Mouse (Mus musculus): Measurements from ENCODE around the gene Gapdhs.
"Not testable (repeated sequence)": the region's sequence is repeated elsewhere in the genome, so short reads cannot be mapped to it uniquely, and the experiment has no call there.

Gapdhs gene

DNA sequence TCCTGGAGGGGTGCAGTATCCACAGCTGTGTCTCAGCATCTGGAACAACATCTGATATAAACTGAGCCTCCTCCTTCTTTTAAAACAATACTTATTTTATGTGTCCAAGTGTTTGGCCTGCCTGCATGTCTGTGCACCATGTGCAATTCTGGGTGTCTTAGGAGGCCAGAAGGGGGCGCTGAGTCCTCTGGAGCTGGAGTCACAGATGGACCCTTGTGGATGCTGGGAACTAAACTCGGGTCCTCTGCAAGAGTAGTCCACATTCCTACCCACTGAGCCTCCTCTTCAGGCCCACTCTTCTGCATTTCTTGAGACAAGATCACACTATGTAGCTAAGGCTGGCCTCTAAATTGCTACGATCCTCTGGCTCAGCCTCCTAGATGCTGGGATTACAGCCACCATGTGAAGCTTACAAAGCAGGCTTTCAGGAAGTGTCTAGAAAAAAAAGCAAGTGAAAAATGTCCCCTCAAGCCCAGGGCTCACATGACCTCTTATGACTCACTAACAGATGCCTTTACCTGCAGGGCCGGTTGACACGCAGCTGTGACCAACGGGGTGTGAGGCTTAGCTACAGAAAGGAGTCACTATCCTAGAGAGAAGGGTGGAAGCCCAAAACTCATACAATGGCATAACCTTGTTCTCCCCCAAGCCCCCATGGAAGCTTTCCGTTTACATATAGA lies 4.2 kb upstream of the Gapdhs start:
- DNase-seq (ENCODE audit: low spot score in 2 of 2), result no peak

DNA sequence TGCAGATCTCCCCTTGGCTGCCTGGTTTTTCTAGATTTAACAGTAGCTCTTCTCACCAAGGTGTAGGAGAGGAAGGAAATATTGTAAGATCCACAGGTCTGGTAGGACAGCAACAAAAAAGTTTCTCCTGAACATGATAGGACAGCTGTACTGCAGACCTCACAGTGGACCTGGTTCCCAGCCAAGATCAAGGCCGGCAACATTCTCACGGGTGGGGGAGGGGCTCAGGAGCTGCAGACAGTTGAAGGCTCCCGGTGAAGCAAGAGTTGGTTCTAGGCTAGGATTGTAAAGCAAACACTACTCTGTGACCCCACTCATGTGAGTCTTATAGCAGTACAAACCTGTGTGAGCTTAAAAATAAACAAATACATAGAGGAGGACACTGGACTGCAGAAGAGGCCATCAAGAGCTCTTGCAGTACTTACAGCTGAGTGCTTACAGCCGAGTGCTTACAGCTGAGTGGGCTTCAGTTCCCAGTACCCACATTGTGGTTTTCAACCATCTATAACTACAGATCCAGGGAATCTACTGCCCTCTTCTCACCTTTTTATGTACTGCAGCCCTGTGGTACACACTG lies 629 bp upstream of the Gapdhs start:
- no peak for DNase-seq (ENCODE audit: low spot score in 2 of 2)

DNA sequence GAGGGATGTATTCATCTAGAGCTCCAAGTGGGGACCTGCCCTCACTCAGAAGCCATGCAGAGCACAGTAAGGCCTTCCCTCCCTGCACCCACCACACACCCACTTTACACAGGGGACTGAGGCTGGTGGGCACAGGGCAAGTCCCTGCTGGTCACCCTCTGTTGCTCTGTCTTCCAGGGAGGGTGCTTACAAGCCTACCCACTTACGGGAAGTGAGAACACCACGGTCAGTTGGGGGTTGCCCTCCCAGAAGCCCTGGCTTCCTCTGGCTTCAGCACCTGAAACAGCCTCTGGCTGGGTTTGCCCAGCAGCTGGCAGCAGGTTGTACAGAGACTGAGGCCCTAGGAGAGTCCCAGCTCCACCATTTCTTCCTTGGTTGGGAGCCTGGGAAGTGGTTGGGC lies 911 bp downstream of the Gapdhs start:
- not testable (repeated sequence) for DNase-seq (ENCODE audit: low spot score in 2 of 2)

DNA sequence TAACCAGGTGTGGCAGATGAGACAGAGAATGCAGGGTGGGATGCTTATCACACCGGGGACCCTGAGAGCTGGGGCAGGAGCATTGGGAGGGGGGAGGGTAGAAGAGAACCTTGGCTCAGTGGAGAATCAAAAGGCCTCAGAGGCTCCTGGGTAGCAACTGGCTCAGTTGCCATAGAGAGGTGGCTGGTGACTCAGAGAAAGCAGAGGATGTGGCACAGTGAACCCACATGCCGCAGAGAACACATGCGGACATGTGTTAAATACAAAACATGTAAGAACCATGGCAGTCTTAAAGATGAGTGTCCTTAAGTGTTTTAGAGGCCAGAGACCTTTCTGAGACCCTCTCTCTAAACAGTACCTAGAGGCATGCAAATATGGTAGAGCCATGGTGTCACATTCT lies 7.3 kb downstream of the Gapdhs start:
- no peak for DNase-seq (ENCODE audit: low spot score in 2 of 2)

DNA sequence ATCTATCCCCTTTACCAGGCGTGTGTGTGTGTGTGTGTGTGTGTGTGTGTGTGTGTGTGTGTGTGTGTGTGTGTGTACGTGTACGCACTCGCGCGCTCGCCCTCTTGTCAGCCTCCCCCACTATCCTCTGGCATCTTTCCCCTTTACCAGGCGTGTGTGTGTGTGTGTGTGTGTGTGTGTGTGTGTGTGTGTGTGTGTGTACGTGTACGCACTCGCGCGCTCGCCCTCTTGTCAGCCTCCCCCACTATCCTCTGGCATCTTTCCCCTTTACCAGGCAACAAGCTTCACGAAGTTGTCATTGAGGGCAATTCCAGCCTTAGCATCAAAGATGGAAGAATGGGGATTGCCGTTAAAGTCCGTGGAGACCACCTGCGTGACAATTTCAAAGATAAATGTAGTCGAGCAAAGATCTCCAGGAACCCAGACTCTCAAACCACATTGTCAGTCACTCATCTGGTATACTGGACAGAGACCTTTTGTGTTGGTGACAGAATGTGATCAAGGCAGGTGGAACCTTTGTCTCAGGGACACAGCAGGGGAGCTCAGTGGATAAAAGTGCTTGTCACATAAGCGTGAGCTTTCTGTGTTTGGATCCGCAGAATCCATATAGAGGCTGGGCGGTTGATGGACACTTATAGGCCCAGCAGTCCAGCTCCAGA lies 13.3 kb downstream of the Gapdhs start:
- not testable (repeated sequence) for DNase-seq (ENCODE audit: low spot score in 2 of 2)

DNA sequence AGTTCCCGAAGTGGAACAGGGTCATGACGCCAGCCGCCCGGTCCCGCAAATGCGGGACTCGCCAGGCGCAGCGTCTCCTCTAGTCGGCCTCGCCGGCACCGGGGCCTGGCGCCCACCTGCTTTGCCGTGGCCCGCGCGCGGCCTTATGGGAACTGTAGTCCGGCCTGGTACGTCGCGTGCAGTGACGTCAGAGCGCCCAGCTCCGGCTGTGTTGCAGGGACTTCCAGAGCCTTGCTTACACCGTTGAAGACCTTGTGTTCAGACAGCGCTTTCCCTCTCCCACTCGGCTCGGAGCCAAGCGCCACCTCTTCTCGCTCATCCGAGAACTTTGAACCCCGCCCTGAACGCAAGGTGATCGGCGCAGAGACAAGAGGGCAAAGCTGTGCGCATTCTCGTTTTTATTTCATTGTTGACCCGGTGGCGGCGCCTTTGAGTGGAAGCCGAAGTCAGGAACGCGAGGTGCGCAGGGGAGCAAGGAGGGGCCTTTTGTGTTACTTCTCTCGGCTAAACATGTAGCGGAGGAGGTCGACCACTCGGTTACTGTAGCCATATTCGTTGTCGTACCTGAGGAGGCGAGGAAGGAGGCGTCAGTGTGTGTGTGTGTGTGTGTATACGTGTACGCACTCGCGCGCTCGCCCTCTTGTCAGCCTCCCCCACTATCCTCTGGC lies 14.0 kb downstream of the Gapdhs start, which contains the start of gene Tmem147:
Tmem147 (minus strand) TSS at position 145 of the 668 bp plus-strand sequence.
- peak; percentile 93 to 95 for DNase-seq (ENCODE audit: low spot score in 2 of 2)

DNA sequence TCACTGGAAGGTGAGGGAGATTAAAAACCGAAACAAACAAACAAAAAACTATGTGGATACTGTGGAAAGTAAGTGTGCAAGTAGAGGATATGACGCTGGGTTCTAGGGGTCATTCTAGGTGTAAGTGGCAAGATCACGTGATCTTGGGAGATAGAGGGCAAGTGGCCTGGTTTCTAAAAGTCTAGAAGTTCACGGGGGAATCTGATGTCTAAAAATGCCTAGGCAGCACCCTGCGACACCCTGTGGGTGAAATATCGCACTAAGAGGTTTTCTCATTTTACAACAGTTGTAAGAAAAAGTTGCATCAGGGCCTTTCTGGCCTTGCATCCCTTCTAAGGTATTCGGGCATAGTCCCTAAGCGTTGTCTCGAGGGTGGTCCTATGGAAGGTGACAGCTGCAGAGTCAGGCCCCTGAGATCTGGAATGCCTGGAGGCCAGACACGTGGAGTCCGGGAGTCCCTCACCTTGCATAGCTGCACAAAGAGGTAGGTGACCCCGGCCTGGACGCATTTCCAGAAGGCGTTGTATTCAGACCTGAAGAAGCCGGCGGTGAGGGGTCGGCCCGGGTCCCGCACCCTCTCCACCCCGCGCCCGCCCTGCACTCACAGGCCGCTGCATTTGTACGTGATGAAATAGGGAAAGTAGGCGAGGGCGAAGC lies 14.6 kb downstream of the Gapdhs start:
- DNase-seq (ENCODE audit: low spot score in 2 of 2), result peak in 1 of 2 experiments; percentile 17

DNA sequence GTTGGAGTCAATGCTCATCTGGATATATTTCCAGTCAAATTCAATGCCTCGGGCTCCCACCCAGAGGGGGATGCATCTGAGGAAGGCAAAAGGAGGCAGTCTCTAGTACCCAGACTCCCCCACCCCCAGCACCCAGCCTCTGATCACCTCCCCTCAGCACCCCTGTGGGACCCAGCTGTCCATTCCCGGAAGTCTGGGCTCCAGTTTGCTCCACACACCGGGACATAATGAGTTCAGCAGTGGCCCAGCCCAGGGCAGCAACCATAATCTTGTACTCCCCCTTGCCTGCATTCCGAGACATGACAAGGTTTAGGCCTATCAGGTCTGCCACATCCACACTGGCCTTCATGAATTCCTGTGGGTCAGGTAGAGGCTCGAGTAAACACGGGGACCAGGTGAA lies 15.3 kb downstream of the Gapdhs start:
- DNase-seq (ENCODE audit: low spot score in 2 of 2), result no peak

DNA sequence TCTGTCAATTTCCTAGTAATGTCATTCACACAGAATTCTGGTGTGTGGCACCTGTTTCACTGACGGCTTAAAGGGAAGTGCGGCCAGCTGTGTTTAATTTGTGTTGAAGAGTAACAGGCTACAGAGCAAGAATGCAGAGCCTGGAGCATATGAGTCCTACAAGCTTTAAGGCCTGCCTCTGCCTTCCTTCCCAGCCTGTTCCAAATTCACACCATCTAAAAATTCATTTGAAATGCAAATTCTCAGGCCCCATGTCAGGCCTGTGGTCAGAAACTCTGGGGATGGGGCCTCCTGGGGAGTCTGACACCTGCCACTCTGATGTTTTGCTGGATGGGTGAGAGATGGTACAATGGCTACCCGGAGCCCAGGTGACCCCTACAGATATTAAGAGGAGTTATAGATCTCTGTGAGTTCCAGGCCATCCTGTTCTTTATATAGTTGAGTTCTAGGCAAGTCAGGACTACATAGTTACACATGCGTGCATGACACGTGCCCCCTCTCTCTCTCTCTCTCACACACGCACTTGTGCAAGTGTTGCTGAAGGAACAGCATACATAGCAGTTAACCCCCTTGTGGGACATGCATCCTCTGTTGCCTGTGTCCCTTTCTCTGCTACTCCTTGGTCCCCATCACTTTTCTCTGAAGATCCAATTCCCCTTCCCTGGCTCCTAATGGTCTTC lies 20.1 kb downstream of the Gapdhs start:
- no peak for DNase-seq (ENCODE audit: low spot score in 2 of 2)

DNA sequence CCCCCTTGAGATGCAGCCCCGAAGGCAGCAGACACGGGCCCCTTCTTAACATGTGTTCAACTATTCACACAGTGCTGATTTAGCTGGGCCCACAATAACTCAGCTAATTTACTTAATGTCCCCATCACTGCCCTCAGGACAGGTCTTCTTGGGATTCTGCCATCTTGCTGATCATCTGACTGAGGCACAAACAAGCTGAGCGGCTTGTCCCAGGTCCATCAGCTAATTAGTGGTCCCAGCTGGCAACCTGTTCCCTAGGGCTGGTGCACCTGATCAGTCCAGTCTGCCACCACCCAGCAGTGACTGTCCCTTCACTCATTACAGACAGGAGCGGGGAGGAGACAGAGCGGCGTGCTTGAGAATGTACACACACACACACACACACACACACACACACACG lies 22.2 kb downstream of the Gapdhs start:
- DNase-seq (ENCODE audit: low spot score in 2 of 2), result no peak

DNA sequence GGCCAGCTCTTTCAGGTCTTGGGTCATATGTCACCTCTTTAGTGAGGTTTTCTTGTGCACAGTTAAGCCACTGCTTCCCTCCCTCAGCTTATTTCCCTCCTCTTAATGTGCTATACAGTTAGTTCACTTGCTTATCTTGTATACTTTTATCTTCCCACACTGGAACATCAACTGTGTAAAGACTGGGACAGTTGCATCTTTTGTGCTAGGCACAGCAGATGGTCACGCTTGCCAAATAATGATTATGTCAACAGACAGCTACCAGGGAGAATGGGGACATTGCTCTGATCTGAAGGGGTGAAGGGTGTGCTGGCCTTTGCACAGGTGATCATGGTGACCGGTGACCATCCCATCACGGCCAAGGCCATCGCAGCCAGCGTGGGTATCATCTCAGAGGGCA lies 23.8 kb downstream of the Gapdhs start:
- DNase-seq (ENCODE audit: low spot score in 2 of 2), result no peak

DNA sequence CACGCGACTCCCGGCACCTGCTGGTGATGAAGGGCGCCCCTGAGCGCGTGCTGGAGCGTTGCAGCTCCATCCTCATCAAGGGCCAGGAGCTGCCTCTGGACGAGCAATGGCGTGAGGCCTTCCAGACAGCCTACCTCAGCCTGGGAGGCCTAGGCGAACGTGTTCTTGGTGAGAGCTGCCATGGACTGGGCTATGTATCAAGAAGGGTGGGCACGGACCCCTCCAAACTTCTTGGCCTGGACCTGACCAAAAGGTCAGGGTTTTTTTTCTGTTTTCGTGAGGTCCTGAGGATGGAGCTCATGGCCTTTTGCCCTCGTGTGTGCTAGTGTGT lies 25.8 kb downstream of the Gapdhs start:
- DNase-seq (ENCODE audit: low spot score in 2 of 2), result no peak

DNA sequence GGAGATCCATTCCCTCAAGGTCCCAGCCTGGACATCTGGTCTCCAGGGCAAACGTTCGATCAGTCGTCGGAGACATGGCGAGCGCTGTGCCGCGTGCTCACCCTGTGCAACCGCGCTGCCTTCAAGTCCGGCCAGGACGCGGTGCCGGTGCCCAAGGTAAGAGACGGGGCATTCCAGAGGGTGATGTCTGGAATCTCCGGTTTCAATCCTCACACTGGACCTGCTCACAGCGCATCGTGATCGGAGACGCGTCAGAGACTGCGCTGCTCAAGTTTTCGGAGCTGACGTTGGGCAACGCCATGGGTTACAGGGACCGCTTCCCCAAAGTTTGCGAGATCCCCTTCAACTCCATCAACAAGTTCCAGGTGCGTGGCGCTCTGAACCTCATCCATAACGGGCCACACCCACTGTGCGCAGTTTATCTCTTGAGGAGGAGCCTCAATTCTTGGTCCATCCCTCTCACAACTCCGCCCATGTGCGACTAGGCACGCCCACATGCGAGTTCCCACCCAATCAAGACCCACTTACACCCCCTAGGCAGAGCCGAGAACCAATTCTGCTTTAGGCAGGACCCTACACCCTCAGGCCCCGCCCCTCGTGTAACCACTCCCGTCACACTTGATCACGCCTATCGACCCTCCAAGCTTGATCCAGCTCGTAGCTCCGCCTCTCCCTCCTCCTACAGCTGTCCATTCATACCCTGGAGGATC lies 26.3 kb downstream of the Gapdhs start:
- DNase-seq (ENCODE audit: low spot score in 2 of 2), result peak in 1 of 2 experiments; percentile 22

DNA sequence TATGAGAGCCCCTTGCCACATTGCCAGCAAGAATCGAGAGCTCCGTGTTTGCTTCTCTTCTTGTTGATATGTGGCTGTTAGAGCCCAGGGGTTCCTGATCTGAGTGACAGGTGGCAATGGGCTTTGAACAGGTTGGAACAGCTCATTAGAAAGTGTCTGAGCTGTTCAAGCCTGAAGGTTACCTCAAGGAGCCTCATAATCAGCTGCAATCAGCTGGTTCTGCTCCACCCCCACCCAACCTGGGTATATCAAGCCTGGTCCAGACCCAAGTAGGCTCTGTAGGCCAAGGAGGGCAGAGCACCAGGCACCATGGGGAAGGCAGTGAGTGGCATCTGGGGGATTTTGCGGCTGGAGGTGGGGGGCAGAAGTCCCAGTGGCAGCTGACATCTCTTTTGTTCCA lies 31.5 kb downstream of the Gapdhs start, which contains the start of gene Atp4a:
Atp4a (plus strand) TSS at position 268 of the 400 bp plus-strand sequence.
- no peak for DNase-seq (ENCODE audit: low spot score in 2 of 2)

DNA sequence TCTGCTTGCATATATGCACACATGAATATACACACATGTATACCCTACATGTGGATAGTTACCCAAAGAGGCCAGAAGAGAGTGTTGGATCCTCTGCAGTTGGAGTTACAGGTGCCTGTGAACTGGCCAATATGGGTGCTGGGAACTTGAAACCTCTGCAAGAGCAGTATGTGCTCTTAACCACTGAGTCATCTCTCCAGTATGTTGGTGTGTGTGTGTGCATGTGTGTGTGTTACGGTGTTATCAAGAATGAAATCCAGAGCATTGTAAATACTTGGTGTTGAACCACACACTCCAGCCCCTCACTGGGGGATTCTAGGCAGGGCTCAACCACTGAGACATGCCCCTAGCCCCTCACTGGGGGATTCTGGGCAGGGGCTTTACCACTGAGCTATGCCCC lies 36.0 kb downstream of the Gapdhs start:
- DNase-seq (ENCODE audit: low spot score in 2 of 2), result no peak

DNA sequence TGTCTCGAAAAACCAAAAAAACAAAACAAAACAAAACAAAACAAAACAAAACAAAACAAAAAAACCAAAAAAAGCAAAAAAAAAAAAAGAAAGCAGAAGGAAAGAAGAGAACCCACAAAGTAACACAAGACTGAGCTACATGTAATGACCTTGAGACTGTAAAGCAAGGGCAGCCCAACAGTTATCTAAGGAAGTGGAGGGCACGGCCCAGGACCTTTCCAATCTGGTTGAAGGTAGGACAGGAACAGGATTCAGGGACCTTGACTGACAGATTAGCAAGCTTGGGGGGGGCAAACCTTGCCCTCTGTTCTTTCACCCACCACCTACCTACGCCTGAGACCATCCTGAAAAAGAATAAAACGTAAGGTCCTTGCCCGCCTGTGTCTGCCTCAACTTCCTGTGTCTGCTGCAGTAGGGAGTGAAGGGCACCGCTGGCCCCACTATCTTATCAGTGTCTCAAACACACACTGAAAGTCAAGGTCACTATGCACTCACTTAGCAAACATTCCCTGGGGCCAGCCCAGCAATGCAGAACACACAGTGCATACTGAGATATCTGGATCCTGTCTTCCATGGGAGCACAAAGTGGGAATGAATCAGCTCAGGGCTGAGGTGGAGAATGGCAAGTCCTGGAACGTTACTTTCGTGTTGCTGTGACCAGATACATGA lies 37.1 kb downstream of the Gapdhs start:
- DNase-seq (ENCODE audit: low spot score in 2 of 2), result no peak

DNA sequence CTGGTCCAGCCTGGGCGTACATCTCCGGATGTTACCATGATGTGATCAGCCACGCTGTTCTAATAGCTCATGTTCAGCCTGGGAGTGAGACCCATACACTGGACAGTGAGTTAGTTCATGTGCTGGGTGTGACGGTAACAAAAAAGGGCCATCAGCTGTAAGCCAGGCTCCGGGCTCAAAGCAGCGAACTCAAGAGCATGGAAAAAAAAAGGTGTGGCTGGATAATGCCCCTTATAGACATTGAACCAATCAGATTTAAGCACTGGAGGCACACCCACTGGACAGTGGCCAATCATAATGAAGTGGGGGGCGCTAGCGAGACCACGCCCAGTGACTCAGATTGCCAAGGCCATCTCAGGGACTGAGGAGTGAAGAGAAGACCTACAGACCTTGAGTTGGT lies 44.9 kb downstream of the Gapdhs start, which contains the start of gene 2200002J24Rik:
2200002J24Rik (plus strand) TSS at position 338 of the 400 bp plus-strand sequence.
- no peak for DNase-seq (ENCODE audit: low spot score in 2 of 2)

DNA sequence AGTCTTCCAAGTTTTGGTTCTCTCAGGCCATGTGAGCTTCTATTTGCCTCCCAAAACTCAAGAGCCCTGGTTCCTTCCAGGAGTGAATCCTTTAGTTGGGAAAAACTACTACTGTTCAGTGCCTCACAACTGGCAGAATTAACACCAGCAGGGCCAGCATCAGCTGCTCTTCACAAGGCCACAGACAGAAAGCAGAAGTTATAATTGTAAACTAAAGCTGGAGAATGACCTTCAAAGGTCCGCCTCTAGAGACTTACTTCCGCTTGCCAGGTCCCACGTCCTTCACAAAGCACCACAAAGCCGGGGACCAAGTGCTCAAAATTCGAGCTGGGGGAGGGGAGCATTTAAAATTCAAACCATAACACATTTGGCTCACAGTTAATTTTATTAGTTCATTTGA lies 45.4 kb downstream of the Gapdhs start:
- no peak for DNase-seq (ENCODE audit: low spot score in 2 of 2)

DNA sequence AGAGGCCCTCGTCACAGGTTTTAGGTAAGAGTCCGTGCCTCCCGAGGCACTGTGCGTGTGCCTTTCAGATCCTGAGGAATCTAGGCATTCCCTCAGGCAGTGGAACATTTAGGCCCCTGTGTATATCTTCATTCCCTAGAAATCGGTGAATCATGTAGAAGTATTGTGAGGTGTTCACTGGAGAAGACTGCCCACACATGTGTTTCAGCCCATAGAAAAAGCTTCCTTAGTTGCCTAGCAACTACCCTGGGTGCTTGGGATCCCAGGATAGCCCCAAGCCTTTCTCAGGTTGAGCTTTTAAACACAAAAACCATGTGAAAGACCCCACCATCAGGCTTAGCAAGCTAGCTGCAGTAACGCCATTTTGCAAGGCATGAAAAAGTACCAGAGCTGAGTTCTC lies 55.2 kb downstream of the Gapdhs start:
- no peak for DNase-seq (ENCODE audit: low spot score in 2 of 2)

DNA sequence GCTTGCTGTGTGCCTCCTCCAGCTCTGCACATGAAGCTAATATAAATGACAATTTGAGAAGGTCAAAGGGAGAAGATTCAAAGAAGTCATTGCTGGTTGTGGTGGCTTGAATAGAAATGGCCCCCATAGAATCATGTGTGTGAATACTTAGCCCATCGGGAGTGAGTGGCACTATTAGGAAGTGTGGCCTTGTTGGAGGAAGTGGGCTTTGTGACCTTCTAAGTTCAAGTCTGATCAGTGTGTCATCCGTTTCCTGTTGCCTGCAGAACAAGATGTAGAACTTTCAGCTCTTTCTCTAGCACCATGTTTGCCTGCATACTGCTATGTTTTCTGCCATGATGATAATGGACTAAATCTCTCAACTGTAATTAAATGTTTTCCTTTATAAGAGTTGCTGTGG lies 60.1 kb downstream of the Gapdhs start:
- DNase-seq (ENCODE audit: low spot score in 2 of 2), result no peak

Data from frontal cortex, postnatal 25 days (tissue).